Mouse (Mus musculus) heart, embryonic 14.5 days (tissue): Measurements from ENCODE around the gene Dctn1. TPM values are rescaled to one million over a fixed set of nuclear protein-coding genes. Genes with fewer than 3 reads are reported as not detected.

Experiments used
- ATAC-seq: fragments of 200-750 bp; cut with Nextera tagmentation; 2 replicates; pipeline ENCODE4 v1.8.0; 2017; ENCODE audit warnings: low read depth, moderate TSS enrichment; ENCODE audit not compliant: insufficient number of reproducible peaks, insufficient read depth, low FRiP score
- H3K27ac ChIP-seq, 2 experiments: fragments of 200-500 bp in 1 of 2; fragments of 300-500 bp in 1 of 2; sonication (generic) in 1 of 2; replicated peaks in 1 of 2; 2 replicates each; pipeline ENCODE4 v1.5.1; 2012 to 2014; ENCODE audit warnings: low read depth in 2 of 2, low read length in 2 of 2, control low read depth in 1 of 2, mild to moderate bottlenecking in 1 of 2, mixed read lengths in 1 of 2; ENCODE audit not compliant: control insufficient read depth in 1 of 2, insufficient read depth in 1 of 2
- H3K27me3 ChIP-seq: fragments of 300-500 bp; sonication (generic); 2 replicates; pipeline ENCODE4 v1.6.1; 2014; ENCODE audit warnings: mild to moderate bottlenecking, low read length, control low read depth; ENCODE audit not compliant: control insufficient read depth, insufficient read depth
- H3K36me3 ChIP-seq: fragments of 300-500 bp; sonication (generic); 2 replicates; pipeline ENCODE4 v1.6.1; 2014; ENCODE audit warnings: mild to moderate bottlenecking, control low read depth, low read length, mixed read lengths; ENCODE audit not compliant: control insufficient read depth, insufficient read depth
- H3K4me1 ChIP-seq, 2 experiments: fragments of 200-500 bp in 1 of 2; fragments of 300-500 bp in 1 of 2; sonication (generic) in 1 of 2; 2 replicates each; pipeline ENCODE4 v1.6.1; 2012 to 2014; ENCODE audit warnings: low read length in 2 of 2, control low read depth in 1 of 2, mixed read lengths in 1 of 2; ENCODE audit not compliant: control insufficient read depth in 2 of 2, insufficient read depth in 2 of 2
- H3K4me2 ChIP-seq: fragments of 300-500 bp; sonication (generic); 2 replicates; pipeline ENCODE4 v1.6.1; 2014; ENCODE audit warnings: mild to moderate bottlenecking, low read length
- H3K4me3 ChIP-seq, 2 experiments: fragments of 200-500 bp in 1 of 2; fragments of 300-500 bp in 1 of 2; sonication (generic) in 1 of 2; 2 replicates each; pipeline ENCODE4 v1.5.1; 2012 to 2014; ENCODE audit warnings: low read length in 2 of 2, mild to moderate bottlenecking in 2 of 2, control low read depth in 1 of 2, low read depth in 1 of 2, moderate library complexity in 1 of 2; ENCODE audit not compliant: control insufficient read depth in 1 of 2, insufficient read depth in 1 of 2
- H3K9ac ChIP-seq: fragments of 300-500 bp; sonication (generic); 2 replicates; pipeline ENCODE4 v1.6.1; 2014; ENCODE audit warnings: mild to moderate bottlenecking, low read length
- H3K9me3 ChIP-seq: fragments of 300-500 bp; sonication (generic); 2 replicates; pipeline ENCODE4 v1.6.1; 2016; ENCODE audit warnings: low read length, control low read depth; ENCODE audit not compliant: control insufficient read depth
- WGBS: fragments of 180-500 bp; shearing (Covaris S2); extraction: QIAGEN DNeasy Blood & Tissue Kit; methylation state at CpG from one replicate; pipeline ENCODE4 v1.1.7; 2014; 5-methylcytosine and 5-hydroxymethylcytosine counted together
- polyA plus RNA-seq: library from polyadenylated mRNA; unstranded; fragments of >200 nt; fragmentation: Nextera tagmentation; extraction: Ambion mirVana; gene quantifications from 2 replicates; pipeline ENCODE4 v1.2.1, GENCODE M21; 2014

The Dctn1 gene
- polyA plus RNA-seq, 1 experiment from 2014 or later = 60.2 TPM

DNA sequence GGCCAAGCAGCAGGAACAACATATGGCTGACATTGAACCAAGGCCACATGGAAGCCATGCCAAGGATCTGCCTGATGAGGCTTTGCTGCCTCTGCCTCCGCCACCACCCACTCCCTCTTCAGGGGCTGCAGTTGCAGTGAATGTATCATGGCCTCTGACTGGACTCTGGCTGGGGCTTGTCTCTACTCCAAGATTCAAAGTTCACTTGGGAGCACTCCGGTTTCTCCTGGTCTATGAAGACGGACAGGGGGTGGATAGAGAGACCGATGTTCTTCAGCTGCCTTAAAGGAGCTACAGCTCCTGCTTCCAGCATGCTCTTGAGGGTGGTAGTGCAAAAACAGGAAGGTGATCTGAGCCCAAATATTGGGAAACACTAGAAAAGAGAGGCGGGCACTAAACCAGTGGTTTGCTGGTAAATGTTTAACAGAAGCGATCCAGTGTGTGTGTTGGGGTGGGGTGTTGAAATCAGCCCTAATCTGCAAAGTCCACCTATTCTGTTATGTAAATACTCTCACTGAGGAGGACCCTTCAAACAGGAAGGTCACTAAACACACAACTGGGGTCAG is 34.2 kb upstream of the Dctn1 start:
- Histone ChIP-seq H3K4me2 (no peak overlapping the region), H3K4me1 (peaks cover 10% of the 10 kb centered on the region in 2 experiments; a peak in 3 of 4 replicates), H3K4me3 (no peak overlapping the region), H3K36me3 (no peaks in the 10 kb centered on the region), H3K27ac (no peak overlapping the region), H3K9me3 (no peaks in the 10 kb centered on the region), H3K9ac (no peak overlapping the region), H3K27me3 (no peaks in the 10 kb centered on the region)
- no peak for ATAC-seq
- WGBS = 72% methylated on average over 6 of the region's 6 CpGs

DNA sequence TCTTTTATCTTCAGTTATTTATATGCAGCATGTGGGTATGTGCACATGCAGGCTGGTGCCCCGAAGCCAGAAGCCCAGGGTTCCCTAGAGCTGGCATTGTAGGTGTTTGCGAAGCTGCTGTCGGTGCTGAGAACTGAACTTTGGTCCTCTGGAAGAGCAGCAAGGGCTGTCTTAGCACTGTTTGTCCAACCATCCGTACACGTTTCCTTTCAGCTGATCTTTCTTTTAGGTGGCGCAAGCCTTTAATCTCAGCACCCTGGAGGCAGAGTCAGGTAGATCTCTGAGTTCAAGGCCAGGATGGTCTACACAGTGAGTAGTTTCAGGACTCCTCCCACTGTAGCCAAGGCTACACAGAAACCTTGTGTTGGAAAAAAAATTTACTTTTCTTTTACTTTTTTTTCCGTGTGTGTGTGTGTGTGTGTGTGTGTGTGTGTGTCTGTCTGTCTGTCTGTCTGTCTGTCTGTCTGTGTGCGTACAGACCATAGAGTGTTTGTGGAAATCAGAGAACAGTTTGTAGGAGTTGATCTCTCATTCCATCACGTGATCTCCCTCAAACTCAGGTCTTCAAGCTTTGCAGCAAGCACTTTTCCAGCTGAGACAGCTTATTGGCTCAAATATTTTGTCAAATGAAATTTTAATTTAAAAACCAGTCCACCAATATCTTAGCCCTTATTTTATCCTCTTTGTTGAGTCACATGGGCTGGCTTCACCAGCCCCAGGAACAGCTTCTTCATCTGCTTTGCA is 33.4 kb upstream of the Dctn1 start:
- ATAC-seq = no peak
- Histone ChIP-seq H3K4me1 (peaks cover 10 to 12% of the 10 kb centered on the region in 2 experiments; a peak in 3 of 4 replicates), H3K4me2 (no peak overlapping the region), H3K36me3 (no peaks in the 10 kb centered on the region), H3K4me3 (no peak overlapping the region), H3K9ac (no peak overlapping the region), H3K27ac (no peak overlapping the region), H3K27me3 (no peaks in the 10 kb centered on the region), H3K9me3 (no peaks in the 10 kb centered on the region)
- WGBS = 77% methylated on average over 9 of the region's 9 CpGs

DNA sequence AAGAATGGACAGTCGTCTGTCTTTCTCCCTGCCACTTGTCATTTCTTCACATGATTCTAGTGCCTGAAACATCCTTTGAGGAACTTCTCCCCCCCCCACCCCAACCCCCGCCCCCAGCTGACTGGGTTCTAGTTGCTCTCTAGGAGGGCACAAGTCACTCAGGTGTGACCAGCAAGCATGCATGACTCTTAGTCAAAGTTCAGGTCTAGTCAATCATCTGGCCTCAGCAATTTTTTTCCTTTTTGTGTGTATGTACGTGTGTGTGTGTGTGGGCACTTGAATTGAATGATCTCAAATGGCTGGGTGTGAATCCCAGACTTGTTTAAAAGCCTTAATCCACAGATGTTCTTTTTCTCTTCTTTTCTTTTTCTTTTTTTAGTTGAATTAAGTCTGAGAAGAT is 31.5 kb upstream of the Dctn1 start:
- H3K4me1 ChIP-seq = peaks cover 14 to 24% of the 10 kb centered on the region in 2 experiments
- ATAC-seq = no peak

GRCm38 (mm10) chr6:83134951-83135513 is 30.7 kb upstream of the Dctn1 start, which contains the start of gene Rtkn:
Rtkn (plus strand) TSS chr6:83135463.
- Histone ChIP-seq H3K36me3 (no peaks in the 10 kb centered on the region; the same call in 1 of the 2 replicates), H3K27ac (peak within 1 kb of the TSS; percentile 99 to 100), H3K4me3 (peak within 1 kb of the TSS; percentile 63 to 64), H3K4me1 (peaks cover 14 to 24% of the 10 kb centered on the region in 2 experiments), H3K9ac (peak within 1 kb of the TSS; percentile 95), H3K9me3 (no peaks in the 10 kb centered on the region), H3K4me2 (peak within 1 kb of the TSS; percentile 85), H3K27me3 (no peaks in the 10 kb centered on the region)
- 63% methylated on average over 7 of the region's 7 CpGs for WGBS
- ATAC-seq = no peak

More for the DNA sequence above, 31.5 kb upstream of the Dctn1 start:
- Histone ChIP-seq H3K36me3 (no peaks in the 10 kb centered on the region), H3K27me3 (no peaks in the 10 kb centered on the region), H3K4me2 (no peak overlapping the region), H3K27ac (no peak overlapping the region), H3K9ac (no peak overlapping the region), H3K4me3 (no peak overlapping the region), H3K9me3 (no peaks in the 10 kb centered on the region)
- WGBS = 67% methylated on average over 3 of the region's 3 CpGs

DNA sequence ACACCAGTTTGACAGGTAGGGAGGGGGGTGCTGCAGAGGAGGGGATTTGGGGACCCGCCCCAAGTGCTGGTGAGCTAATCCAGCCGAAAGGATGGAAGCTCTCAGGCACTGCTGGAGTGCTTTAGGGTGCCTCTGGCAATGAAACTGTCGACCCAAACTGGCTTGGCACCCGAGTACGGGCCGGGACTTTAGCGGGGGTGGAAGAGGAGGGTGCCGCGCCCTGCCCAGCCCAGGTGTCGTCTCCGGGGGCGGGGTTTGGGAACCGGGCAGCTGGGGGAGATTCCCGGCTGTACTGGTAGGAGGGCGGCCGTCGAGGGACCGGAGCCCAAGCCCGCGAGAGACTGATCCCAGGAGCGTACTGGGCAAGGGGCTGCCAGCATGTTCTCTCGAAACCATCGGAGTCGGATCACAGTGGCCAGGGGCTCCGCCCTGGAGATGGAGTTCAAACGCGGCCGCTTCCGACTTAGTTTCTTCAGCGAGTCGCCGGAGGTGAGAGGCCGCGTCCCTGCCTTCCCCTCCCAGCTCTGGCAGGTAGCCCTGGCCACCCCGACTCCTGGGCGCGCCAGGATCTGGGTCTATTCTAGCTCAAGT is 30.1 kb upstream of the Dctn1 start:
- ATAC-seq = no peak
- H3K27me3 ChIP-seq = no peaks in the 10 kb centered on the region

GRCm38 (mm10) chr6:83136291-83136880 is 29.3 kb upstream of the Dctn1 start:
- peak overlapping the region; percentile 63 to 64 for H3K4me3 ChIP-seq

More for the DNA sequence above, 30.1 kb upstream of the Dctn1 start:
- WGBS = 4% methylated on average over 37 of the region's 37 CpGs
- Histone ChIP-seq H3K4me3 (peak overlapping the region; percentile 63 to 64), H3K4me2 (peak overlapping the region; percentile 85), H3K4me1 (peaks cover 14 to 24% of the 10 kb centered on the region in 2 experiments), H3K27ac (peak overlapping the region in 1 of 2 experiments; percentile 100; a peak in 2 of 4 replicates), H3K9ac (peak overlapping the region; percentile 95), H3K9me3 (no peaks in the 10 kb centered on the region), H3K36me3 (no peaks in the 10 kb centered on the region; the same call in 1 of the 2 replicates)

More at GRCm38 (mm10) chr6:83136291-83136880, 29.3 kb upstream of the Dctn1 start:
- 0 out of 2 replicates have a peak, but pooled peaks have one; percentile 1 for ATAC-seq
- peak overlapping the region; percentile 99 to 100 for H3K27ac ChIP-seq
- H3K4me2 ChIP-seq = peak overlapping the region; percentile 85
- no peaks in the 10 kb centered on the region; the same call in 1 of the 2 replicates for H3K36me3 ChIP-seq
- H3K27me3 ChIP-seq = no peaks in the 10 kb centered on the region
- no peaks in the 10 kb centered on the region for H3K9me3 ChIP-seq
- peak overlapping the region; percentile 95 for H3K9ac ChIP-seq
- WGBS = 27% methylated on average over 5 of the region's 5 CpGs
- H3K4me1 ChIP-seq = peaks cover 16 to 25% of the 10 kb centered on the region in 2 experiments
